Mouse (Mus musculus) spleen, adult 18-20 months (tissue): ENCODE measurements around the gene Dusp9.

Source experiments
- DNase-seq, 2 experiments: peaks; one replicate each; pipeline ENCODE4 v3.0.0; 2022; ENCODE audit warnings: mixed read lengths in 2 of 2

Dusp9 gene

GRCm38 (mm10) chrX:73672031-73672431 is 32.8 kb downstream of the Dusp9 start:
- DNase-seq, result peak in 1 of 2 experiments; percentile 63

- DNase-seq, result peak in 1 of 2 experiments; percentile 24
Observed at GRCm38 (mm10) chrX:73672879-73673618, 33.8 kb downstream of the Dusp9 start, which contains the start of gene Slc6a8. TSS of gene Slc6a8 (plus strand) at chrX:73673150.

- DNase-seq, result no peak
Observed at GRCm38 (mm10) chrX:73673619-73673967, 34.4 kb downstream of the Dusp9 start.

- DNase-seq, result no peak
Observed at GRCm38 (mm10) chrX:73673968-73674661, 34.9 kb downstream of the Dusp9 start.

- no peak for DNase-seq
Observed at GRCm38 (mm10) chrX:73675231-73675630, 36.0 kb downstream of the Dusp9 start.

- no peak for DNase-seq
Observed at GRCm38 (mm10) chrX:73676668-73677067, 37.4 kb downstream of the Dusp9 start.

GRCm38 (mm10) chrX:73684156-73684555 is 44.9 kb downstream of the Dusp9 start:
- no peak for DNase-seq

- no peak for DNase-seq
Observed at GRCm38 (mm10) chrX:73684978-73685377, 45.8 kb downstream of the Dusp9 start.

GRCm38 (mm10) chrX:73685629-73686028 is 46.4 kb downstream of the Dusp9 start:
- DNase-seq, result no peak

GRCm38 (mm10) chrX:73690917-73691629 is 51.9 kb downstream of the Dusp9 start:
- DNase-seq, result peak in 1 of 2 experiments; percentile 40
